Mouse (Mus musculus): ENCODE measurements around the gene Parg. TPM values are rescaled to one million over a fixed set of nuclear protein-coding genes. Genes with fewer than 3 reads are reported as not detected.

Parg gene
- total and polyA plus RNA-seq, 3 experiments: 36.3 to 66.1 (median 40.6) TPM

GRCm38 (mm10) chr14:32323221-32323620 is 121.5 kb downstream of the Parg start:
- H3K9ac ChIP-seq (ENCODE audit: insufficient read depth, low read depth): no peak overlapping the region
- H3K9me3 ChIP-seq (replicated peaks; ENCODE audit: low read length): no peaks in the 10 kb centered on the region
- no peak overlapping the region for H3K4me3 ChIP-seq (replicated peaks in 1 of 3; ENCODE audit: low read depth in 2 of 3, low read length in 2 of 3, poor library complexity in 1 of 3)
- DNase-seq (ENCODE audit: extremely low read depth): no peak
- H3K36me3 ChIP-seq (replicated peaks in 1 of 2; ENCODE audit: control insufficient read depth in 1 of 2, insufficient read depth in 1 of 2, low read length in 1 of 2): peaks cover 0 to 16% of the 10 kb centered on the region in 2 experiments
- H3K27me3 ChIP-seq (replicated peaks): peaks cover 14% of the 10 kb centered on the region
- TF ChIP-seq GABPA (IDR thresholded peaks at IDR 0.05; ENCODE audit: insufficient replicate concordance, low read depth, low read length) (no peak), CHD1 (IDR thresholded peaks at IDR 0.05; ENCODE audit: low read depth, low read length) (no peak), ETS1 (conservative IDR thresholded peaks at IDR 0.05; ENCODE audit: low read depth, low read length) (no peak), PAX5 (IDR thresholded peaks at IDR 0.05; ENCODE audit: low read length) (no peak), CHD2 (IDR thresholded peaks at IDR 0.05; ENCODE audit: low read length) (no peak), MAZ (IDR thresholded peaks at IDR 0.05; ENCODE audit: low read depth, low read length) (no peak), JUN (IDR thresholded peaks at IDR 0.05; ENCODE audit: insufficient read depth, low read depth, low read length) (no peak), TBP (conservative IDR thresholded peaks at IDR 0.05; ENCODE audit: low read depth, low read length) (no peak), MAFK (IDR thresholded peaks at IDR 0.05; ENCODE audit: insufficient replicate concordance, low read length) (no peak), ZKSCAN1 (IDR thresholded peaks at IDR 0.05; ENCODE audit: borderline replicate concordance, low read depth, low read length) (no peak), MYC (IDR thresholded peaks at IDR 0.05; ENCODE audit: low read depth, low read length) (no peak), POLR2A (IDR thresholded peaks at IDR 0.05; ENCODE audit: low read depth, low read length) (no peak), RCOR1 (conservative IDR thresholded peaks at IDR 0.05; ENCODE audit: low read depth, low read length) (no peak), KAT2A (IDR thresholded peaks at IDR 0.05; ENCODE audit: insufficient replicate concordance, low read length) (no peak), MXI1 (IDR thresholded peaks at IDR 0.05; ENCODE audit: low read depth, low read length) (no peak), IRF4 (IDR thresholded peaks at IDR 0.05; ENCODE audit: low read depth, low read length) (no peak), SMC3 (IDR thresholded peaks at IDR 0.05; ENCODE audit: low read depth, low read length) (no peak), USF2 (conservative IDR thresholded peaks at IDR 0.05; ENCODE audit: low read depth, low read length) (no peak), MEF2A (IDR thresholded peaks at IDR 0.05; ENCODE audit: borderline replicate concordance, low read depth, low read length) (no peak), USF1 (IDR thresholded peaks at IDR 0.05; ENCODE audit: low read depth, low read length) (no peak)
- H3K4me1 ChIP-seq (ENCODE audit: control insufficient read depth in 1 of 2, insufficient read depth in 2 of 2): peaks cover 0 to 7% of the 10 kb centered on the region in 2 experiments; a peak in 2 of 4 replicates
- no peak overlapping the region for H3K4me2 ChIP-seq (ENCODE audit: insufficient read depth, low read depth, poor library complexity, severe bottlenecking)
- dilution Hi-C loops (cut with MboI; ENCODE audit: extremely low pct_ligation_motif_present, extremely low pct_unique_long_range_greater_than_20kb, low sequenced_read_pairs) (no loop called here), in situ Hi-C loops (cut with MboI; ENCODE audit: low pct_ligation_motif_present, low pct_unique_long_range_greater_than_20kb, low sequenced_read_pairs) (loop anchor here (5.0 kb wide), 1 partner anchor 149 kb away; no protein-coding TSS in a partner anchor)
- no peak overlapping the region for H3K27ac ChIP-seq (ENCODE audit: insufficient read depth, low read depth)
- no peaks in the 10 kb centered on the region for H3K79me2 ChIP-seq (replicated peaks; ENCODE audit: control insufficient read depth, extremely low read depth, insufficient read depth, poor library complexity, severe bottlenecking)

- Histone ChIP-seq H3K9me3 (replicated peaks; ENCODE audit: low read length) (no peaks in the 10 kb centered on the region), H3K4me1 (ENCODE audit: control insufficient read depth in 1 of 2, insufficient read depth in 2 of 2) (peaks cover 0 to 6% of the 10 kb centered on the region in 2 experiments; a peak in 2 of 4 replicates), H3K79me2 (replicated peaks; ENCODE audit: control insufficient read depth, extremely low read depth, insufficient read depth, poor library complexity, severe bottlenecking) (no peaks in the 10 kb centered on the region), H3K4me3 (replicated peaks in 1 of 3; ENCODE audit: low read depth in 2 of 3, low read length in 2 of 3, poor library complexity in 1 of 3) (no peak overlapping the region), H3K4me2 (ENCODE audit: insufficient read depth, low read depth, poor library complexity, severe bottlenecking) (no peak overlapping the region), H3K9ac (ENCODE audit: insufficient read depth, low read depth) (no peak overlapping the region), H3K27ac (ENCODE audit: insufficient read depth, low read depth) (no peak overlapping the region), H3K27me3 (replicated peaks) (no peaks in the 10 kb centered on the region), H3K36me3 (replicated peaks in 1 of 2; ENCODE audit: control insufficient read depth in 1 of 2, insufficient read depth in 1 of 2, low read length in 1 of 2) (peaks cover 0 to 20% of the 10 kb centered on the region in 2 experiments)
- TF ChIP-seq CHD1 (IDR thresholded peaks at IDR 0.05; ENCODE audit: low read depth, low read length): no peak
- no peak for TF ChIP-seq GABPA (IDR thresholded peaks at IDR 0.05; ENCODE audit: insufficient replicate concordance, low read depth, low read length)
- TF ChIP-seq POLR2AphosphoS2 (IDR thresholded peaks at IDR 0.05; ENCODE audit: low read depth, low read length): no peak
- TF ChIP-seq UBTF (IDR thresholded peaks at IDR 0.05; ENCODE audit: low read depth, low read length): no peak
- no peak for TF ChIP-seq SMC3 (IDR thresholded peaks at IDR 0.05; ENCODE audit: low read depth, low read length)
- no peak for TF ChIP-seq POLR2A (IDR thresholded peaks at IDR 0.05; ENCODE audit: low read depth, low read length)
- TF ChIP-seq CHD2 (IDR thresholded peaks at IDR 0.05; ENCODE audit: low read length): no peak
- no peak for TF ChIP-seq SIN3A (IDR thresholded peaks at IDR 0.05; ENCODE audit: low read length)
- no peak for TF ChIP-seq MAZ (IDR thresholded peaks at IDR 0.05; ENCODE audit: low read depth, low read length)
- TF ChIP-seq RCOR1 (conservative IDR thresholded peaks at IDR 0.05; ENCODE audit: low read depth, low read length): no peak
- no peak for TF ChIP-seq TCF12 (IDR thresholded peaks at IDR 0.05; ENCODE audit: low read depth, low read length)
- TF ChIP-seq TBP (conservative IDR thresholded peaks at IDR 0.05; ENCODE audit: low read depth, low read length): no peak
- no peak for DNase-seq (ENCODE audit: extremely low read depth)
- in situ Hi-C loops (cut with MboI; ENCODE audit: low pct_ligation_motif_present, low pct_unique_long_range_greater_than_20kb, low sequenced_read_pairs): no loop called here
- dilution Hi-C loops (cut with MboI; ENCODE audit: extremely low pct_ligation_motif_present, extremely low pct_unique_long_range_greater_than_20kb, low sequenced_read_pairs): no loop called here
Measured at GRCm38 (mm10) chr14:32327366-32327765, 125.6 kb downstream of the Parg start.
